Mouse (Mus musculus): Measurements from ENCODE around the gene Ccl22. TPM values are rescaled to one million over a fixed set of nuclear protein-coding genes. Genes with fewer than 3 reads are reported as not detected.

The Ccl22 gene
- polyA plus RNA-seq, 1 experiment from 2014 or later, result not detected

DNA sequence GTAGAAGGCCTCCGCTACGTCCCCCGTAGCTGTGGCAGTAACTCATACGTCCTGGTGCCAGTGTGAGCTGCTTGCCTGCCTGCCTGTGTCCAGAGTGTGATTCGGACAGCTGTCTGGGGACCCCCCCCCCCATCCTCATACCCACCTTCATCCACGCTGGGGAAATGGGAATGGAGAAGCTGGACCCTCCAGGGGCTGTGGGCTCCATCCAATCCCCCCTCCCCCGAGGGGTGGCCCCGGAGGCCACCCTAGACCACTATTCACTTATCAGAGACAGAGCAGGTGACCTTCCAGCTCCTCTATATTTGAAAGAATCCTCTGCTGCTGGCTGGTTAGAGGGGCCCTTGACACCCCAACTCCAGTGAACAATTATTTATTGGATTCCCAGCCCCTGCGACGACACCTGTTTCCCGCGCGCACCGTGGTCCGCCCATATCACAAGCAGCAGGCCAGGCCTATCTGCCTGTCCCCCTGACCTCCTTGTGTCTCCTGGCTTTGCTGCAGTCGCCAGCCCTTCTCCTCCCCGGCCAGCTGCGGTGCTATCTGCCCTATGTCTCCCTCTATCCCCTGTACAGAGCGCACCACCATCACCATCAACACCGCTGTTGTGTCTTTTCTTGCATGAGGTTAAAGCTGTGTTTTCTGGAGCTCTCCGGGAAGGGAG is 35.2 kb downstream of the Ccl22 start:
- WGBS, result 83% methylated on average over 21 of the region's 21 CpGs
- no peak for ATAC-seq (ENCODE audit: insufficient number of reproducible peaks, low FRiP score, low TSS enrichment, low read depth)
- no peak overlapping the region for H3K27ac ChIP-seq (replicated peaks)
- H3K4me2 ChIP-seq (replicated peaks), result no peak overlapping the region
- no peaks in the 10 kb centered on the region for H3K27me3 ChIP-seq
- no peak overlapping the region for H3K9ac ChIP-seq
- peaks cover 35% of the 10 kb centered on the region for H3K4me1 ChIP-seq
- H3K9me3 ChIP-seq (replicated peaks), result no peaks in the 10 kb centered on the region
- H3K36me3 ChIP-seq, result no peaks in the 10 kb centered on the region
- no peak overlapping the region for H3K4me3 ChIP-seq (replicated peaks)

DNA sequence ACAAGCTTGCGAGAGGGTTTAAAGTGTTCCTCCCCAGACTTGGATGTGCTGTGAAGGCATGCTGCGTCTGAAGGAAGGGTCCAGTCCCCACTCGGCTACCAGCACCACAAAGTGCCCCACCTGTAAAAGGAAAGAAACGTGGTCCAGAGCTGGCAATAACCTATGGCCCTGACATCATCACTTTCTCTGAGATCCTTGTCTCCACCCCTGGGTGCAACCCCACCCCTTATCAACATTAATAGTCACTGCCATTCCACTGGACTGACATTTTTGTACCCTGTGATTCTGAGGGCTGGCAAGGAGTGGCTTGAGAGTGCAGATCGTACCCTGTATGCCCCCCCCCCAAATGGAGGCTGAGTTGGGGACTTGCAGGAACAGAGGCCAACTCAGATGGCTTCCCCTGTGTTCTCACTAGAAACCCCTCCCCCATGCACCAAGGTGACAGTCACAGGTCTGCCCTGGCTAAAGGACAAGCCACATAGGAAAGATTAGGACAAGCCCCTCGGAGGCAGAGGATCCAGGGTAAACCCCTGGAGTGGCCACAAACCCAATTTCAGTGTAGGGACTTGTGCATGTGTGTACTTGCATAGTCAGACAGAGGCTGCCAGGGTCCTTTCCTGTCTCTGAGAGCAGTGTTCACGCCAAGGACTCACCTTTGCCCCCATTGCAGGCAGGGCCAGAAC is 35.9 kb downstream of the Ccl22 start:
- no peak overlapping the region for H3K9ac ChIP-seq
- WGBS, result 57% methylated on average over 7 of the region's 7 CpGs
- no peak overlapping the region for H3K4me2 ChIP-seq (replicated peaks)

DNA sequence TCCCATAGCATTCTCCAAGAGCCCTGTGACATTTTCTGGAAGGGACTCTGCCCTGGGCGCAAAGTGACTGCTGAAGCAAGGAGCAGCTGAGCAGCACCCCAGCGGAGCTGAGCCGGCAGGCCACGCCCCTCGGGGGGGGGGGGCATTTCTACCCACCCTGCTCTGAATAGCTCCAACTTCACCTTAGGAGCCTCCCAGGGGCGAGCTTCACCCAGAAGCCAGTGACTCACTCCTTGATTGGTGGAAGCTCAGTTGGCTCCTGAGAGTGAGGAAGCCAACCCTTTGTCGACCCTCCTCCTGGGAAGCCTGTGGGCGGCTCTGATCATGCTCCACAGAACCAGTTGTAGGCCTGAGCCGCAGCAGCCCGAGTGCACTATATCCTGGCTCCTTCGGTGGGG is 36.4 kb downstream of the Ccl22 start:
- H3K9me3 ChIP-seq (replicated peaks), result no peaks in the 10 kb centered on the region
- ATAC-seq (ENCODE audit: insufficient number of reproducible peaks, low FRiP score, low TSS enrichment, low read depth), result peak; percentile 36; the same call in 1 of the 2 replicates
- H3K27me3 ChIP-seq, result no peaks in the 10 kb centered on the region
- no peak overlapping the region for H3K4me3 ChIP-seq (replicated peaks)
- H3K4me2 ChIP-seq (replicated peaks), result no peak overlapping the region
- 8% methylated on average over 11 of the region's 11 CpGs for WGBS
- H3K9ac ChIP-seq, result no peak overlapping the region
- H3K36me3 ChIP-seq, result no peaks in the 10 kb centered on the region
- H3K4me1 ChIP-seq, result peaks cover 35% of the 10 kb centered on the region
- no peak overlapping the region for H3K27ac ChIP-seq (replicated peaks)

More for the DNA sequence above, 35.9 kb downstream of the Ccl22 start:
- Histone ChIP-seq H3K4me3 (replicated peaks) (no peak overlapping the region), H3K27ac (replicated peaks) (no peak overlapping the region), H3K9me3 (replicated peaks) (no peaks in the 10 kb centered on the region), H3K4me1 (peaks cover 35% of the 10 kb centered on the region), H3K36me3 (no peaks in the 10 kb centered on the region), H3K27me3 (no peaks in the 10 kb centered on the region)
- ATAC-seq (ENCODE audit: insufficient number of reproducible peaks, low FRiP score, low TSS enrichment, low read depth), result no peak

DNA sequence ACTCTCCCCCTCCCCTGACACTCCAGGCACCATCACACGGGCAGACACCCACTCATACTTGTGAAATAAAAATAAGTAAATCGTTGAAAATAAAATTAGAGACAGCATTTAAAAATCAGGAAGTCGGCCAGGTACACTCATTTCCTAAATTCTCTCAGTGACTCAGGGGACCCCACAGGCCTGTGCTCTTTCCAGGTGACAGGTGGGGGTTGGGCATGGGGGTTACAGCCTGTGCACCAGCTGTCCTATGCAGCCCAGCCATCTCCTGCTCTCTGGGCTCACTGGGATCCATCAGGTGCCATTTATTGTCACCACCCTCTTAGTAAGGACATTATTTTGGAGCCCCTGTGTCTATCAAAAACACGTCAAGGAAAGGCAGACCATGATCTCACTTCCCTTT is 38.5 kb downstream of the Ccl22 start:
- H3K9me3 ChIP-seq (replicated peaks), result no peaks in the 10 kb centered on the region
- H3K9ac ChIP-seq, result no peak overlapping the region
- 49% methylated on average over 4 of the region's 4 CpGs for WGBS
- H3K4me3 ChIP-seq (replicated peaks), result no peak overlapping the region
- peaks cover 30% of the 10 kb centered on the region for H3K4me1 ChIP-seq
- H3K27me3 ChIP-seq, result no peaks in the 10 kb centered on the region
- no peak overlapping the region for H3K27ac ChIP-seq (replicated peaks)
- no peak overlapping the region for H3K4me2 ChIP-seq (replicated peaks)
- ATAC-seq (ENCODE audit: insufficient number of reproducible peaks, low FRiP score, low TSS enrichment, low read depth), result no peak
- H3K36me3 ChIP-seq, result no peaks in the 10 kb centered on the region

DNA sequence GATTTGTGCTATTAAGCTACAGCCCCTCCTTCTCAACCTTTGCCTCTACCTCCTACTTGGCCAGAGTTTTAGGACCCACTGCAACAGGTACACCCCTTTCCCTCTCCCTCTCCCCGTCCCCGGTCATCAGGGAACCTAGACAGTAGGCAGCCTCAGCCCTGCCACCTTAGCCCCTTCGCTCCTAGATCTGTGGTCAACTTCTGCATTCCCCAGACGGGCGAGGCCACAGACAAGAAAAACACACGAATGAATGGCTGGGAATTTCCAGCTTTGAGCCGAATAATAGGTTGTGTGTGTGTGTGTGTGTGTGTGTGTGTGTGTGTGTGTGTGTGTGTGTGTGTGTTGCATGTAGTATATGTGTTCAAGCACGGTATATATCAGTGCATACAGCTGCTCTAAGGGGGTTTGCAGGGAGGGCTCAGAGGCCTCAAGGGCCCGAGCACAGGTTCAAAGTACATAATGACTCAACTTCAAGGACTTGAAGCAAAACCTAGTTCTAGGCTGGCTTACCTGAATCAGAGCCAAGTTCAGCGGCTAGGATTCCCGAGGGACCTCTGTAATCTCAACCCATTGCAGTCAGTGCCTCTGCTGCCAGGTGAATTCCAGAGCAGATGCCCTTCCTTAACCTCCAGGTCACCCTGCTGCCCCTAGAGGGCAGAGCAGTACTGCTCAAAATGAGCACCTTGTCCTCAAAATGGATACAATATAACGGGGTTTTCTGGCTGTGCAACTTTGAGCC is 40.0 kb downstream of the Ccl22 start:
- H3K36me3 ChIP-seq, result no peaks in the 10 kb centered on the region
- H3K9ac ChIP-seq, result no peak overlapping the region
- H3K4me1 ChIP-seq, result peaks cover 28% of the 10 kb centered on the region
- H3K4me3 ChIP-seq (replicated peaks), result no peak overlapping the region
- 58% methylated on average over 12 of the region's 12 CpGs for WGBS
- no peaks in the 10 kb centered on the region for H3K27me3 ChIP-seq
- no peak for ATAC-seq (ENCODE audit: insufficient number of reproducible peaks, low FRiP score, low TSS enrichment, low read depth)
- H3K9me3 ChIP-seq (replicated peaks), result no peaks in the 10 kb centered on the region
- no peak overlapping the region for H3K27ac ChIP-seq (replicated peaks)
- no peak overlapping the region for H3K4me2 ChIP-seq (replicated peaks)

DNA sequence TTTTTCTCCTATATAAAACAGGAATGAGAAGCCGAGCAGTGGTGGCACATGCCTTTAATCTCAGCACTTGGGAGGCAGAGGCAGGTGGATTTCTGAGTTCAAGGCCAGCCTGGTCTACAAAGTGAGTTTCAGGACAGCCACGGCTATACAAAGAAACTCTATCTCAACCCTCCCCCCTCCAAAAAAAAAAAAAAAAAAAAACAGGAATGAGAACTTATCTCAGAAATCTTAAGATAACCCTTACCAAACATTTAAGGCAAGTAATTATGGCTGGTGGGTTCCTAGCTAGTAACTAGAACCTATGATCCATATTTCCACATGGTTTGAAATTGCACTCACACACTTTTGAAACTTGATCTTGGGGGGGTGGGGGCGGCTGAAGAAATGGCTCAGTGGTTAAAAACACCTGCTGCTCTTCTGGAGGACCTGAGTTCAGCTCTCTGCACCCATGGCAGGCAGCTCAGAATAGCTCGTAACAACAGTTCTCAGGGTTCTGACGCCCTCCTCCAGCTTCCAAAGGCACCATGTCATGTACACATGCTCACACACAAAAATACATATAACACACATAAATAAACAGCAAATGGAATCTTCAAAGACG is 40.7 kb downstream of the Ccl22 start:
- H3K27me3 ChIP-seq, result no peaks in the 10 kb centered on the region
- H3K4me2 ChIP-seq (replicated peaks), result no peak overlapping the region
- H3K27ac ChIP-seq (replicated peaks), result no peak overlapping the region
- ATAC-seq (ENCODE audit: insufficient number of reproducible peaks, low FRiP score, low TSS enrichment, low read depth), result no peak
- H3K36me3 ChIP-seq, result no peaks in the 10 kb centered on the region
- no peak overlapping the region for H3K9ac ChIP-seq
- peaks cover 28% of the 10 kb centered on the region for H3K4me1 ChIP-seq
- WGBS, result 58% methylated on average over 6 of the region's 6 CpGs
- no peaks in the 10 kb centered on the region for H3K9me3 ChIP-seq (replicated peaks)
- H3K4me3 ChIP-seq (replicated peaks), result no peak overlapping the region

DNA sequence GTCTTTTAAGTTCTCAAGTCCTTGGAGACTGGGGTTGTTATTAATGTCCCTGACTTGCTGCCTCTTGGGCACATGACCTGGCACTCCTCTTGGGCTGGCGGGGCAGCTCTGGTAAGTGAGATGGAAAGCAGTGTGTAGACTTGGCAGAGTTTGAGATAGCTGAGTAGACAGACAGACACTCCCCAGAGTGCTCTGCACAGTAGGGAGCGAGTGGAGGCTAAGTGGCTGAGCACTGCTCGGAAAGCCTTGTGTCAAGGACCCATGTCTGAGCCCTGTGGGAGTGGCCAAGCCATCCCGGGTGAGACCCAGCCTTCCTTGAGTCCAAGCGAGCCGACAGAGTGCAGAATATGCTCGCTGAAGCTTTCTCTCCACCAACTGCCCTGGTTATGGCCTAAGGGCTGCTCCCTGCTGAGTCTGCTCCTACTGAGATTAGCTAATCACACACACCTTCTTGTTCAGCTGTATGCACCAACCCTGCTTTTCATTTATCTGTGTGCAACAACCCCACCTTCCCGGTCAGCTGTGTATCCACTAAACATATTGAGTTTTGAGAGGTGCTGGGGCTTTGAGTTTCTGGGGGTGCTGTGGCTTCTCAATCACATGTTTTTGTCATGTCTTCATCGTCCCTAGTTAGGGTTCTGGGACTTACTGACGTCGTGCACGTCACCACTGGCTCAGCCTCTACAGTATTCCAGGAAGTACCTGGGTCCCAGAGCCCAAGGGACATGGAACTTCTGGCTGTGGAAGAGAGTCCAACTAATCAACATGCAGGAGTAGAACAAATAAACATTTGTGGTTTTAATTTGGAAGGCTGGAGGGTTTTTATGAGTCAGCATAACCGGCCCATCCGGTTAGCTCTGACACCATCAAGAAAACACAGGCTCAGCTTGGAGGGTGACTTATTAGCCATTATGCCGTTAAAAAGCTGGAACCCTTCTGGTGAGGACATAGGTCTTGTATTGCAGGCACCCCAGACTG is 42.4 kb downstream of the Ccl22 start:
- WGBS, result 52% methylated on average over 15 of the region's 15 CpGs
- ATAC-seq (ENCODE audit: insufficient number of reproducible peaks, low FRiP score, low TSS enrichment, low read depth), result no peak

DNA sequence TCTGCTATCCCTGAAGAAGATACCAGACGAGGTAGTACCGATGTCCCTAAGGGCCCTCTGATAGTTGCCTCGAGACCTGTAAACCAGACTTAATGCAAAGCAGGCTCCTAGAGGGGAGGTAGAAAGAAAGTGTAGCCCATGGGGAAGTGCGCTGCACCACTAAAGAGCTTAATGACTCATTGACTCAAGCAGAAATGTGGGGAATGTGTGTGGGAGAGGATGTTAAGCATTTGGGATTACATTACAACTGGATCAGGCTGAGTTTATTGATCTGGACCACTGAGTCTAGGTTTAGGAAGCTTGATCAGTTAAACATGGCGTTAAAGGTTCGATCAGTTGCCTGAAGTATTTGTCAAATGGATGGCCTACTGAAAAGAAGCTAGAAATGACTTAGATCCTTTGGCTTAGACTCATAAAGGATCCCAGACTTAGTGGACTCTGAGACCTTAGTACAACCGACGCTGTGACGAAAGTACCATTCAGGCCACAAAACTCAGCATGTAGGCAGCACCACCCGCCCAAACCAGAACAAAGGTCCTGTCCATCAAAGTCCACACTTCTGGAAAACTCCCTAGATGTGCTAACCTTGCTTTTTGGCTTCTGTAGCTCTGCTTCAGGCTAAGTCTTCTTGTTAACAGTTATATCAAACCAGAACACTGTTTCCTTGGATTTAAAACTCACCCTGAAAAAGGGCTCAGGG is 44.0 kb downstream of the Ccl22 start:
- no peaks in the 10 kb centered on the region for H3K9me3 ChIP-seq (replicated peaks)

More for the DNA sequence above, 42.4 kb downstream of the Ccl22 start:
- Histone ChIP-seq H3K9ac (no peak overlapping the region), H3K4me2 (replicated peaks) (no peak overlapping the region), H3K4me1 (peaks cover 19% of the 10 kb centered on the region), H3K4me3 (replicated peaks) (no peak overlapping the region), H3K9me3 (replicated peaks) (no peaks in the 10 kb centered on the region), H3K36me3 (no peaks in the 10 kb centered on the region), H3K27ac (replicated peaks) (no peak overlapping the region), H3K27me3 (no peaks in the 10 kb centered on the region)

DNA sequence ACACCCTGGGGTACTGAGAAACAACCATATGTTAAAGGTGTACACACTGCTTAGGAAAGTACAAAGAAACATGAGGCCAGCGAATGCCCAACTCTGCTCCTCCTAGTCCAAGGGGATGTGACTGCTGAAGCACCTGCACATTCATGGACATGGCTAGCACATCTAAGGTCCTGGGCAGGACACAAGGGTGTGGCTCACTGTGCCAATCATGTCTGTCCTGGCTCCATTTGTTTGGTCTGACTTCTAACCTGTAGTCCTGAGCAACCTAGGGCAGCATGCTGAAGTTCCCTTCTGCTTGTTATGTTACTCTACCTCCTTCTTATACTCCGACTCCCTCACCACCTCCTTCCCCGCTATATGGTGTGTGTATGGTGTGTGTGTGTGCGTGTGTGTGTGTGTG is 49.0 kb downstream of the Ccl22 start:
- Histone ChIP-seq H3K9me3 (replicated peaks) (no peaks in the 10 kb centered on the region), H3K9ac (no peak overlapping the region), H3K36me3 (no peaks in the 10 kb centered on the region), H3K4me2 (replicated peaks) (no peak overlapping the region), H3K4me1 (no peaks in the 10 kb centered on the region), H3K27me3 (no peaks in the 10 kb centered on the region), H3K27ac (replicated peaks) (no peak overlapping the region), H3K4me3 (replicated peaks) (no peak overlapping the region)
- WGBS, result 89% methylated on average over 4 of the region's 4 CpGs
- no peak for ATAC-seq (ENCODE audit: insufficient number of reproducible peaks, low FRiP score, low TSS enrichment, low read depth)

More for the DNA sequence above, 44.0 kb downstream of the Ccl22 start:
- Histone ChIP-seq H3K4me1 (peaks cover 16% of the 10 kb centered on the region), H3K9ac (no peak overlapping the region), H3K4me2 (replicated peaks) (no peak overlapping the region), H3K4me3 (replicated peaks) (no peak overlapping the region), H3K27ac (replicated peaks) (no peak overlapping the region), H3K27me3 (no peaks in the 10 kb centered on the region), H3K36me3 (no peaks in the 10 kb centered on the region)
- 66% methylated on average over 10 of the region's 10 CpGs for WGBS
- no peak for ATAC-seq (ENCODE audit: insufficient number of reproducible peaks, low FRiP score, low TSS enrichment, low read depth)

DNA sequence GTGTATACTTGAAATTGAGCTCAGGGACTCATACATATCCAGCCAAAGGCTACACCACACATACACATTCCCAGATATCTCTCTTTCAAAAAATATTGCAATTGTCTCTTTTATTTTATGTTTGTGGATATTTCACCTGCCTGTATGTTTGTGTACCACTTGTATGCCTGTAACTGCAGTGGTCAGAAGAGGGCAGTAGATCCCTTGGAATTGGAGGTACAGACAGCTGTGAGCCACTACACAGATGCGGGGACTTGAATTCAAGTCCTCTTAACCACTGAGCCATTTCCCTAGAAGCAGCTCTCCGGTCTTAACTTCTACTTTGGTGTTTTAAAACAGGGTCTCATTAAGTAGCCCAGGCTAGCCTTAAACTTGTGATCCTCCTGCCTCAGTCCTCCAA is 49.4 kb downstream of the Ccl22 start:
- no peak overlapping the region for H3K4me2 ChIP-seq (replicated peaks)
- H3K36me3 ChIP-seq, result no peaks in the 10 kb centered on the region
- no peak for ATAC-seq (ENCODE audit: insufficient number of reproducible peaks, low FRiP score, low TSS enrichment, low read depth)
- no peak overlapping the region for H3K4me3 ChIP-seq (replicated peaks)
- no peaks in the 10 kb centered on the region for H3K9me3 ChIP-seq (replicated peaks)
- 94% methylated on average over 2 of the region's 2 CpGs for WGBS
- H3K4me1 ChIP-seq, result no peaks in the 10 kb centered on the region
- no peak overlapping the region for H3K9ac ChIP-seq
- H3K27ac ChIP-seq (replicated peaks), result no peak overlapping the region
- H3K27me3 ChIP-seq, result no peaks in the 10 kb centered on the region
